Mouse (Mus musculus) heart, embryonic 11.5 days (tissue): ENCODE results near the gene Cep295nl. TPM values are rescaled to one million over a fixed set of nuclear protein-coding genes. Genes with fewer than 3 reads are reported as not detected.

Source experiments
- ATAC-seq: fragments of 200-750 bp; cut with Nextera tagmentation; replicated peaks from 2 replicates; pipeline ENCODE4 v1.8.0; 2017; ENCODE audit warnings: moderate library complexity; ENCODE audit not compliant: insufficient number of reproducible peaks, low FRiP score, low TSS enrichment
- H3K27ac ChIP-seq: fragments of 300-500 bp; sonication (generic); 2 replicates; pipeline ENCODE4 v1.5.1; 2014; ENCODE audit warnings: mild to moderate bottlenecking, low read depth, low read length
- H3K27me3 ChIP-seq: fragments of 300-500 bp; sonication (generic); 2 replicates; pipeline ENCODE4 v1.6.1; 2014; ENCODE audit warnings: mild to moderate bottlenecking, low read length, mixed read lengths; ENCODE audit not compliant: control insufficient read depth, insufficient read depth
- H3K36me3 ChIP-seq: fragments of 300-500 bp; sonication (generic); 2 replicates; pipeline ENCODE4 v1.6.1; 2014; ENCODE audit warnings: mild to moderate bottlenecking, low read length, moderate library complexity, mixed read lengths; ENCODE audit not compliant: control insufficient read depth, insufficient read depth
- H3K4me1 ChIP-seq: fragments of 300-500 bp; sonication (generic); 2 replicates; pipeline ENCODE4 v1.6.1; 2014; ENCODE audit warnings: low read length; ENCODE audit not compliant: control insufficient read depth, insufficient read depth
- H3K4me2 ChIP-seq: fragments of 300-500 bp; sonication (generic); 2 replicates; pipeline ENCODE4 v1.6.1; 2014; ENCODE audit warnings: mild to moderate bottlenecking, moderate library complexity
- H3K4me3 ChIP-seq: fragments of 300-500 bp; sonication (generic); 2 replicates; pipeline ENCODE4 v1.5.1; 2014; ENCODE audit warnings: low read depth, low read length
- H3K9ac ChIP-seq: fragments of 300-500 bp; sonication (generic); 2 replicates; pipeline ENCODE4 v1.6.1; 2014; ENCODE audit warnings: mild to moderate bottlenecking, low read depth, low read length, moderate library complexity
- H3K9me3 ChIP-seq: fragments of 300-500 bp; sonication (generic); replicated peaks from 2 replicates; pipeline ENCODE4 v1.6.1; 2016; ENCODE audit warnings: low read length; ENCODE audit not compliant: control insufficient read depth
- WGBS: fragments of 180-500 bp; shearing (Covaris S2); extraction: QIAGEN DNeasy Blood & Tissue Kit; methylation state at CpG from one replicate; pipeline ENCODE4 v1.1.7; 2014; ENCODE audit not compliant: insufficient replicate concordance; 5-methylcytosine and 5-hydroxymethylcytosine counted together
- polyA plus RNA-seq: library from polyadenylated mRNA; unstranded; fragments of >200 nt; fragmentation: Nextera tagmentation; extraction: Ambion mirVana; gene quantifications from 2 replicates; pipeline ENCODE4 v1.2.1, GENCODE M21; 2014

The Cep295nl gene
- polyA plus RNA-seq, 1 experiment from 2014 or later, result 0.31 TPM

- no peaks in the 10 kb centered on the region for H3K27me3 ChIP-seq
- H3K4me2 ChIP-seq, result peak overlapping the region; percentile 95
- peak overlapping the region; percentile 76 for H3K27ac ChIP-seq
- peaks cover 21% of the 10 kb centered on the region for H3K36me3 ChIP-seq
- H3K9ac ChIP-seq, result peak overlapping the region; percentile 96
- H3K9me3 ChIP-seq, result no peaks in the 10 kb centered on the region
- H3K4me1 ChIP-seq, result peaks cover 11% of the 10 kb centered on the region
- under 1% methylated on average over 22 of the region's 22 CpGs for WGBS
- H3K4me3 ChIP-seq, result peak overlapping the region; percentile 96
- ATAC-seq, result peak; percentile 6; the same call in 1 of the 2 replicates
Observed at GRCm38 (mm10) chr11:118289562-118289961, 52.7 kb downstream of the Cep295nl start.

- under 1% methylated on average over 16 of the region's 16 CpGs for WGBS
- Histone ChIP-seq H3K36me3 (peaks cover 24% of the 10 kb centered on the region), H3K4me3 (peak overlapping the region; percentile 96), H3K27me3 (no peaks in the 10 kb centered on the region), H3K27ac (no peak overlapping the region; the same call in 1 of the 2 replicates), H3K4me2 (peak overlapping the region; percentile 95), H3K4me1 (peaks cover 11% of the 10 kb centered on the region), H3K9ac (peak overlapping the region; percentile 96), H3K9me3 (no peaks in the 10 kb centered on the region)
- ATAC-seq, result no peak
Observed at GRCm38 (mm10) chr11:118289037-118289511, 53.2 kb downstream of the Cep295nl start.

- H3K4me2 ChIP-seq, result no peak overlapping the region
- H3K9ac ChIP-seq, result no peak overlapping the region
- no peaks in the 10 kb centered on the region for H3K9me3 ChIP-seq
- H3K4me3 ChIP-seq, result no peak overlapping the region
- H3K27me3 ChIP-seq, result no peaks in the 10 kb centered on the region
- no peak overlapping the region for H3K27ac ChIP-seq
- 92% methylated on average over 9 of the region's 9 CpGs for WGBS
- H3K4me1 ChIP-seq, result peaks cover 11% of the 10 kb centered on the region
- peaks cover 31% of the 10 kb centered on the region for H3K36me3 ChIP-seq
- no peak for ATAC-seq
Observed at GRCm38 (mm10) chr11:118287573-118287972, 54.7 kb downstream of the Cep295nl start.

- 90% methylated on average over 9 of the region's 9 CpGs for WGBS
- Histone ChIP-seq H3K9me3 (no peaks in the 10 kb centered on the region), H3K27ac (no peak overlapping the region), H3K9ac (no peak overlapping the region), H3K36me3 (peaks cover 41% of the 10 kb centered on the region), H3K4me3 (no peak overlapping the region), H3K4me2 (no peak overlapping the region), H3K27me3 (no peaks in the 10 kb centered on the region), H3K4me1 (peaks cover 11% of the 10 kb centered on the region)
- no peak for ATAC-seq
Observed at GRCm38 (mm10) chr11:118286434-118286833, 55.9 kb downstream of the Cep295nl start.

GRCm38 (mm10) chr11:118285791-118286190 is 56.5 kb downstream of the Cep295nl start:
- WGBS, result 84% methylated on average over 13 of the region's 13 CpGs
- Histone ChIP-seq H3K4me3 (no peak overlapping the region), H3K9ac (no peak overlapping the region), H3K27me3 (no peaks in the 10 kb centered on the region), H3K4me1 (peaks cover 11% of the 10 kb centered on the region), H3K36me3 (peaks cover 42% of the 10 kb centered on the region), H3K27ac (no peak overlapping the region), H3K9me3 (no peaks in the 10 kb centered on the region), H3K4me2 (no peak overlapping the region)
- ATAC-seq, result no peak

Other genes with a start within 250 kb of the Cep295nl start
- 0.04 and 0.20 TPM in 2 replicates for gene Dnah17, start 211.9 kb downstream of the Cep295nl start, polyA plus RNA-seq
- 10.6 and 12.7 TPM in 2 replicates for gene Cyth1, start 93.9 kb downstream of the Cep295nl start, polyA plus RNA-seq
- gene Usp36, start 52.3 kb downstream of the Cep295nl start, polyA plus RNA-seq, result 10.7 and 11.1 TPM in 2 replicates
- gene Timp2, start 13.2 kb upstream of the Cep295nl start, polyA plus RNA-seq, result 46.0 and 50.8 TPM in 2 replicates
- gene Lgals3bp, start 59.6 kb upstream of the Cep295nl start, polyA plus RNA-seq, result 3.1 and 3.8 TPM in 2 replicates
- gene Cant1, start 76.6 kb upstream of the Cep295nl start, polyA plus RNA-seq, result 16.0 and 17.1 TPM in 2 replicates
- gene C1qtnf1, start 85.7 kb upstream of the Cep295nl start, polyA plus RNA-seq, result 2.7 and 4.2 TPM in 2 replicates
- 3.9 and 4.3 TPM in 2 replicates for gene Engase, start 134.3 kb upstream of the Cep295nl start, polyA plus RNA-seq